Mouse (Mus musculus) left cerebral cortex, adult 8-10 months (tissue): Measurements from ENCODE around the gene Evc. TPM values are rescaled to one million over a fixed set of nuclear protein-coding genes. Genes with fewer than 3 reads are reported as not detected.

ENCODE experiments used
- DNase-seq, 2 experiments: peaks; one replicate each; pipeline ENCODE4 v3.0.0; 2022; ENCODE audit warnings: low spot score in 2 of 2
- total RNA-seq, 4 experiments: library from RNA; stranded (reverse); gene quantifications; 2 replicates each; pipeline ENCODE4 v1.2.4; 2022

Evc gene
- 10 to 100 TPM in 1 of 4 experiments, 1 to 10 TPM in 3; 7.8 to 11.8 (median 8.4) TPM for total RNA-seq

DNA sequence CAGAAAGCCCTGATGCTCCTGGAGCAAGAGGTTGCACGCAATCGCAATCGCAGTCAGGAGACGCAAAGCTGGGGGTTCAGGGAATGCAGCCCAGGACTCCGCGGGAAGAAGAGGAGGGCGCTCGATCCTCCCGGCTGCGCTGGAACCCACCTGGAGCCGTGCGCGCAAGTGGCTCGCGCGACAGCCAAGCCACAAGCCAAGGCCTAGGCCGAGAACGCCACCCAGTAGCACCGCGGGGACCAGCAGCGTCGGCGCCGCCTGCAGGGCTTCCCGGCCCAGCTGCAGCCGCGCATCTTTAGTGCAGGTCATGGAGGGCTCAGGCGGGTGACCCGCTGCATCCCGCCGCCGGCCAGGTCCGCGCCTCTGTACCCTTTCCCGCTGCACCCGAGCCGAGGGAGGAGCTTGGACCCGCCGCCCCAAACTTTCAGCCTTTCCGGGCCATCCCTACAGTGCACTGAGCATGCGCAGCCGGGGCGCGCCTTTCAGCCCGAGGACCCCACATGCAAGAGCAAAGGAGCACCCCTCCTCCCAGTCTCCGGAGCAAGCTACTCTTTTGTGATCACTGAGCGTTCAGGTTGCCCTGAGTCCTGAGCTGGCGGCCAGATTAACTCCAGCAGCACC lies at the start of gene Evc:
Gene Evc (minus strand): TSS at position 410 of the 621 bp plus-strand sequence.
- DNase-seq = peak in 1 of 2 experiments; percentile 23

- DNase-seq = no peak
These were observed 46.9 kb upstream of the Evc start for GRCm38 (mm10) chr5:37383570-37383969.

DNA sequence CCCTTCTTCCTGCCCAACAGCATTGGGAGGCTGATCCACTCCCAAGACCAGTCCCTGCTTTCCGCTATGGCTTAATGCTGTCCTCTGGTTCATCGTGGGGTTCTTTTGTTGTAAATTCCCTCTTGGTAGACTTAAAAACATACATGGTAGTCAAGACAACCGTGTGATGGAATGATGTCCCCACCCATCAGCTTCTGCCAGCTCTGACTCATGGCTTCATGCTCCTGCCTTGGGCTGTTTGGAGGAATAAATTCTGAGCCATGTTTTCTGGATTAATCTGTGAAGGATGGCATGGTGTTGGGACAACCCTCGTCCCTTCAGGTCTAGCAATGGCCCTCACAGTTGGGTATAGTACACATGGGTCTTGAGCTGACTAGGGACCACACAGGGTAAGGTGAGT lies 43.9 kb upstream of the Evc start:
- DNase-seq = no peak

GRCm38 (mm10) chr5:37377376-37377775 lies 40.7 kb upstream of the Evc start:
- DNase-seq = no peak

- DNase-seq = no peak
These were observed 32.1 kb upstream of the Evc start for GRCm38 (mm10) chr5:37368796-37369195.

DNA sequence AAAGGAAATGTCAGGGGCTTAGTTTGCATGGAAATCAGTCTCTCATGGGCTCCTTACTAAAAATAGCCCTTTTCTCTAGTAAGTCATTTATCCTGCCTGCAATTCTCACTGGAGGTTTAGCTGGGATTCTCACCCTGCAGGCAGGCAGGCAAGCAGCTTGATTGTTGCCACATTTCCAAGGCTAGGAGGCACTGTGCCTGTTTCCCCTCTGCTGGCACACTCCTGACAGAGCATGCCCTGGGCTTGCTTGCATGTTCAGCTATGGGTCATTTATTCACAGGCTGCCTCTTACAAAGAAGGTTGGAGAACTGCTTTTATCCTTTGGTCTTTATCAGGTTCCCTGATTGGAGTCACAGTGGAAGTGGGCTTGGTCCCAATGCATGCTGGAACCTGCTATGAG lies 29.1 kb upstream of the Evc start:
- DNase-seq = no peak

DNA sequence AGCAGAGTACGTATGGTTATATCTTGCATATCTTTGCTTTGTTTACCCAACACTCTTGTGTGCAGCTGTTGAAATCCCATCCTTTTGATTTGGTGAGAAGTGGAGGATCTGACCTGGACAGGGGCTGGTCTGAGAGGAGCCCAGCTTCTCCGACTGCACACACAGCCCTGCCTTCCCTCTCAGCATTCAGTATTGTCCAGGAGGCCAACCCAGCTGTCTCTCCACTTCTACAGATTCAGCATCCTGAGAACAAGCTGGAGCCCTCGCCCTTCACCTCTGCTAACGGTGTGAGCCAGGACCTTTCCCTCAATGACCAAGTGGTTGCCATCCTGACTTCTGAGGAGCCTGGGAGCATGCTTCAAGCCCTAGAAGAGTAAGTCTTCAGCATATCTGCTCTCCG lies 26.6 kb upstream of the Evc start:
- no peak for DNase-seq

DNA sequence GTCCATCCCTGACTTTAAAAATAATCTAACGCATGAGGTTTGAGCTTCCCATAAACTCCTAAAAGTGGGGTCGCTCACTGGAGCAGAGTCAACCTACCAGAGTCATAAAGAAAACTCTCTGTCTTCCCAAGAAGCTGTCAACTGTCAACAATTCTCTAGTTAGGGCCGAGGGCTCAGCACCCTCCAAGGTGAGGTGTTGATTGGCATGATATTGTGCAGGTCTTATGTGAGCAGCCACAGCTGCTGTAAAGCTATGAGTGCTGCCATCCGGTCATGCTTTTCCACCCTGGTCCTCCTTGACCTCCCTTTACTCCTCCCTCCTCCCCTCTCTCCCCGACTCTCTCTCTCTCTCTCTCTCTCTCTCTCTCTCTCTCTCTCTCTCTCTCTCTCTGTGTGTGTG lies 25.9 kb upstream of the Evc start:
- no peak for DNase-seq

DNA sequence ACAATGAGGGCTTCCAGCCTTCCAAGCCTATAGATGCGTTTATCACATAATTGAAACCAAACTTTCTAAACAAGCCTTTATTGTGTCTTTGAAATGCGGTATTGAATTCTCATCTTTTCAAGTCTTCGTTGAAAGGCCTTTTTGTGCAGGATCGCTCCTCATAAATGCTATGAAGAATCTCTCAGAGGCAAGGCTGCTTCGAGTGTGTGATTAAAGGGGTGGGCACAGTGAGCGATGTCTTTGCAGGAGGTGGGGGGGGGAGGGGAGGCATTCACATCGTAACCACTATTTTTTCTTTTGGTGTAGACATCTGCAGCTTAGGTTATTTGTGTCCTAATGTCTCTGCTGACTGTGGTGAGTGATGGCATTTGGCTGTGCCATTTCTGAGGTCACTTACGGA lies 19.3 kb upstream of the Evc start:
- no peak for DNase-seq

GRCm38 (mm10) chr5:37354385-37354784 lies 17.7 kb upstream of the Evc start:
- peak in 1 of 2 experiments; percentile 46 for DNase-seq

GRCm38 (mm10) chr5:37351791-37352190 lies 15.1 kb upstream of the Evc start:
- no peak for DNase-seq

DNA sequence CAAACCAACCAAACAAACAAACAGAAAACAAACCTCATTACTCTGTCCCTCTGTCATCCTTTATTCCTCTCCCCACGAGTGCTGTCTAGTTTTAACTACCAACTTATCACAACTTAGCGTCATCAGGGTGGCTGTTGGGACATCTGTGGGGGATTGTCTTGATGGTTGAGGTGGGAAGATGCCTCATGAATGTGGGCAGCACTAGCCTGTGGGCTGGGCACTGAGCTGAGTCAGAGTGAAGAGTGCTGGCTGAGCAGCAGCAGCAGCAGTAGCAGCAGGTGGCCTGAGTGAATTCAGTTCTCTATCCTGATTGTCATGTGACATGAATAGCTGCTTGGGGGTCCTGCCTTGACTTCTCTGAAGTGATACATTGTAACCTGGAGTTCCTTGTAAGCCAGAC lies 7.3 kb upstream of the Evc start:
- DNase-seq = peak in 1 of 2 experiments; percentile 39

- peak; percentile 54 to 76 for DNase-seq
These were observed 1.6 kb upstream of the Evc start, which contains the start of gene Evc2 for GRCm38 (mm10) chr5:37338288-37338687. Gene Evc2, plus strand, starts transcription at chr5:37338499.

GRCm38 (mm10) chr5:37337696-37338095 lies 1.0 kb upstream of the Evc start:
- no peak for DNase-seq

- DNase-seq = no peak
These were observed 1.6 kb downstream of the Evc start for GRCm38 (mm10) chr5:37335061-37335460.

GRCm38 (mm10) chr5:37332066-37332465 lies 4.6 kb downstream of the Evc start:
- no peak for DNase-seq

- no peak for DNase-seq
These were observed 5.6 kb downstream of the Evc start for GRCm38 (mm10) chr5:37331133-37331505.

GRCm38 (mm10) chr5:37330449-37331132 lies 6.1 kb downstream of the Evc start:
- no peak for DNase-seq

- DNase-seq = no peak
These were observed 10.0 kb downstream of the Evc start for GRCm38 (mm10) chr5:37326675-37327074.

GRCm38 (mm10) chr5:37320761-37321160 lies 15.9 kb downstream of the Evc start:
- DNase-seq = no peak

GRCm38 (mm10) chr5:37320174-37320573 lies 16.5 kb downstream of the Evc start:
- DNase-seq = peak in 1 of 2 experiments; percentile 22

DNA sequence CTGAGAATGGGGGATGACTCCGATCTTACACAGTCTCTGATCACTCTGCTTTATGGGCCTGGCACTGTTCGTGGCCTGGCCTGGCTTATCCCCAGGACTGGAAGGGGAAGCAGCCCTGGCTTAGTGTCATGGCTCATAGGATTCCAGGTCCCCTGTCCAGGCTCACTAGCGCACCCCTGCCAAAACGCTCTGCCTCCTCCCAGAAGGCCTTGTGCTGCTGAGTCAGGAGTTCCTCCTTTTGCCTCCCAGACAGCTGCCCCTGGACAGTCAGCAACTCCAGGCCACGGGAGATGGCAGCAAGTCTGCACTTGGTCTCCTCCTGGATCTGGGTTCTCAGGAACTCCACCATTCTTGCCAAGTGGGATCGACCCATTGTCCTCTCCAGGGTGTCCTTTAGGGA lies 18.0 kb downstream of the Evc start:
- DNase-seq = no peak
